Mouse (Mus musculus): ENCODE results near the gene Kif5c. TPM values are rescaled to one million over a fixed set of nuclear protein-coding genes. Genes with fewer than 3 reads are reported as not detected.
A peak's percentile ranks its signal among the peaks of the same experiment; 100 is the strongest.

Gene Kif5c
- total and polyA plus RNA-seq, 2 experiments from 2014 or later, result 163 to 408 TPM

GRCm38 (mm10) chr2:49633231-49633630 lies 14.1 kb downstream of the Kif5c start:
- no peak for DNase-seq
- WGBS, result 12% methylated on average over 9 of the region's 9 CpGs
- H3K27me3 ChIP-seq (ENCODE audit: insufficient read depth, low read length), result no peaks in the 10 kb centered on the region
- peaks cover 9% of the 10 kb centered on the region; the same call in 1 of the 2 replicates for H3K36me3 ChIP-seq (ENCODE audit: insufficient read depth)
- no peak overlapping the region for H3K9ac ChIP-seq
- ATAC-seq, result peak; percentile 49
- H3K4me1 ChIP-seq (ENCODE audit: insufficient read depth), result peaks cover 13% of the 10 kb centered on the region
- H3K27ac ChIP-seq (ENCODE audit: low read depth, low read length), result peak overlapping the region; percentile 41; the same call in 1 of the 2 replicates
- no peak for TF ChIP-seq CTCF (IDR thresholded peaks at IDR 0.05; ENCODE audit: low read depth)
- no peak overlapping the region for H3K4me3 ChIP-seq (ENCODE audit: low read depth, low read length)
- no peaks in the 10 kb centered on the region for H3K9me3 ChIP-seq (ENCODE audit: low read length)
- peak overlapping the region; percentile 21; the same call in 1 of the 2 replicates for H3K4me2 ChIP-seq (ENCODE audit: low read depth)

GRCm38 (mm10) chr2:49642761-49643160 lies 23.7 kb downstream of the Kif5c start:
- no peaks in the 10 kb centered on the region for H3K9me3 ChIP-seq (ENCODE audit: low read length)
- H3K4me3 ChIP-seq (ENCODE audit: low read depth, low read length), result no peak overlapping the region
- no peak overlapping the region for H3K9ac ChIP-seq
- H3K27ac ChIP-seq (ENCODE audit: low read depth, low read length), result peak overlapping the region; percentile 64
- H3K4me1 ChIP-seq (ENCODE audit: insufficient read depth), result peaks cover 12% of the 10 kb centered on the region
- no peaks in the 10 kb centered on the region for H3K27me3 ChIP-seq (ENCODE audit: insufficient read depth, low read length)
- DNase-seq, result no peak
- TF ChIP-seq CTCF (IDR thresholded peaks at IDR 0.05; ENCODE audit: low read depth), result no peak
- ATAC-seq, result peak; percentile 50; the same call in 1 of the 2 replicates
- H3K4me2 ChIP-seq (ENCODE audit: low read depth), result peak overlapping the region; percentile 24; the same call in 1 of the 2 replicates
- no peaks in the 10 kb centered on the region for H3K36me3 ChIP-seq (ENCODE audit: insufficient read depth)
- 54% methylated on average over 3 of the region's 3 CpGs for WGBS

- ATAC-seq (no peak), DNase-seq (no peak)
- H3K9ac ChIP-seq, result no peak overlapping the region
- no peaks in the 10 kb centered on the region for H3K9me3 ChIP-seq (ENCODE audit: low read length)
- 92% methylated on average over 8 of the region's 8 CpGs for WGBS
- TF ChIP-seq CTCF (IDR thresholded peaks at IDR 0.05; ENCODE audit: low read depth), result no peak
- H3K4me1 ChIP-seq (ENCODE audit: insufficient read depth), result peaks cover 15% of the 10 kb centered on the region
- H3K4me2 ChIP-seq (ENCODE audit: low read depth), result no peak overlapping the region
- no peaks in the 10 kb centered on the region for H3K27me3 ChIP-seq (ENCODE audit: insufficient read depth, low read length)
- no peak overlapping the region for H3K4me3 ChIP-seq (ENCODE audit: low read depth, low read length)
- no peak overlapping the region for H3K27ac ChIP-seq (ENCODE audit: low read depth, low read length)
- no peaks in the 10 kb centered on the region for H3K36me3 ChIP-seq (ENCODE audit: insufficient read depth)
Observed at GRCm38 (mm10) chr2:49643756-49644155, 24.7 kb downstream of the Kif5c start.

GRCm38 (mm10) chr2:49647591-49647990 lies 28.5 kb downstream of the Kif5c start:
- no peak for DNase-seq
- no peak overlapping the region for H3K9ac ChIP-seq
- H3K4me3 ChIP-seq (ENCODE audit: low read depth, low read length), result no peak overlapping the region
- H3K27ac ChIP-seq (ENCODE audit: low read depth, low read length), result no peak overlapping the region
- 87% methylated on average over 6 of the region's 6 CpGs for WGBS
- no peak for ATAC-seq
- no peaks in the 10 kb centered on the region for H3K9me3 ChIP-seq (ENCODE audit: low read length)
- no peak overlapping the region for H3K4me2 ChIP-seq (ENCODE audit: low read depth)
- H3K36me3 ChIP-seq (ENCODE audit: insufficient read depth), result no peaks in the 10 kb centered on the region
- H3K4me1 ChIP-seq (ENCODE audit: insufficient read depth), result peaks cover 24% of the 10 kb centered on the region
- no peaks in the 10 kb centered on the region for H3K27me3 ChIP-seq (ENCODE audit: insufficient read depth, low read length)
- no peak for TF ChIP-seq CTCF (IDR thresholded peaks at IDR 0.05; ENCODE audit: low read depth)

- Histone ChIP-seq H3K4me1 (ENCODE audit: insufficient read depth) (peaks cover 18% of the 10 kb centered on the region; the same call in 1 of the 2 replicates), H3K4me2 (ENCODE audit: low read depth) (no peak overlapping the region), H3K27me3 (ENCODE audit: insufficient read depth, low read length) (no peaks in the 10 kb centered on the region), H3K4me3 (ENCODE audit: low read depth, low read length) (no peak overlapping the region), H3K9me3 (ENCODE audit: low read length) (no peaks in the 10 kb centered on the region), H3K36me3 (ENCODE audit: insufficient read depth) (no peaks in the 10 kb centered on the region), H3K9ac (no peak overlapping the region), H3K27ac (ENCODE audit: low read depth, low read length) (no peak overlapping the region)
- ATAC-seq (no peak), DNase-seq (no peak)
- WGBS, result 91% methylated on average over 9 of the region's 9 CpGs
- no peak for TF ChIP-seq CTCF (IDR thresholded peaks at IDR 0.05; ENCODE audit: low read depth)
Observed at GRCm38 (mm10) chr2:49648344-49648743, 29.2 kb downstream of the Kif5c start.

- no peak overlapping the region for H3K27ac ChIP-seq (ENCODE audit: low read depth, low read length)
- DNase-seq (no peak), ATAC-seq (no peak)
- H3K9ac ChIP-seq, result no peak overlapping the region
- no peaks in the 10 kb centered on the region for H3K36me3 ChIP-seq (ENCODE audit: insufficient read depth)
- no peaks in the 10 kb centered on the region for H3K27me3 ChIP-seq (ENCODE audit: insufficient read depth, low read length)
- no peaks in the 10 kb centered on the region for H3K9me3 ChIP-seq (ENCODE audit: low read length)
- H3K4me1 ChIP-seq (ENCODE audit: insufficient read depth), result peaks cover 14% of the 10 kb centered on the region; the same call in 1 of the 2 replicates
- 89% methylated on average over 6 of the region's 6 CpGs for WGBS
- H3K4me2 ChIP-seq (ENCODE audit: low read depth), result no peak overlapping the region
- H3K4me3 ChIP-seq (ENCODE audit: low read depth, low read length), result no peak overlapping the region
- no peak for TF ChIP-seq CTCF (IDR thresholded peaks at IDR 0.05; ENCODE audit: low read depth)
Observed at GRCm38 (mm10) chr2:49648806-49649205, 29.7 kb downstream of the Kif5c start.

GRCm38 (mm10) chr2:49649211-49649610 lies 30.1 kb downstream of the Kif5c start:
- Histone ChIP-seq H3K9me3 (ENCODE audit: low read length) (no peaks in the 10 kb centered on the region), H3K4me3 (ENCODE audit: low read depth, low read length) (no peak overlapping the region), H3K4me2 (ENCODE audit: low read depth) (no peak overlapping the region), H3K9ac (no peak overlapping the region), H3K27ac (ENCODE audit: low read depth, low read length) (peak overlapping the region; percentile 24; the same call in 1 of the 2 replicates), H3K27me3 (ENCODE audit: insufficient read depth, low read length) (no peaks in the 10 kb centered on the region), H3K4me1 (ENCODE audit: insufficient read depth) (0 out of 2 replicates have a peak, but pooled peaks cover 13% of the 10 kb centered on the region), H3K36me3 (ENCODE audit: insufficient read depth) (no peaks in the 10 kb centered on the region)
- ATAC-seq, result peak; percentile 32; the same call in 1 of the 2 replicates
- no peak for DNase-seq
- TF ChIP-seq CTCF (IDR thresholded peaks at IDR 0.05; ENCODE audit: low read depth), result no peak
- WGBS, result 46% methylated on average over 10 of the region's 10 CpGs

Data from forebrain, postnatal 0 days (tissue).